Mouse (Mus musculus) stomach, embryonic 14.5 days (tissue): ENCODE measurements around the gene Meis2. TPM values are rescaled to one million over a fixed set of nuclear protein-coding genes. Genes with fewer than 3 reads are reported as not detected.

Source experiments
- ATAC-seq: fragments of 200-750 bp; cut with Nextera tagmentation; 2 replicates; pipeline ENCODE4 v1.8.0; 2017; ENCODE audit warnings: low read depth, moderate TSS enrichment; ENCODE audit not compliant: insufficient number of reproducible peaks, insufficient read depth, low FRiP score
- H3K27ac ChIP-seq: fragments of 300-500 bp; sonication (generic); 2 replicates; pipeline ENCODE4 v1.5.1; 2014; ENCODE audit warnings: mild to moderate bottlenecking, low read length, moderate library complexity, mixed read lengths
- H3K27me3 ChIP-seq: fragments of 300-500 bp; sonication (generic); 2 replicates; pipeline ENCODE4 v1.6.1; 2014; ENCODE audit warnings: low read length, control low read depth, mixed read lengths; ENCODE audit not compliant: control insufficient read depth, insufficient read depth
- H3K36me3 ChIP-seq: fragments of 300-500 bp; sonication (generic); 2 replicates; pipeline ENCODE4 v1.6.1; 2014; ENCODE audit warnings: mild to moderate bottlenecking, control low read depth, low read length, moderate library complexity, mixed read lengths; ENCODE audit not compliant: control insufficient read depth, insufficient read depth
- H3K4me1 ChIP-seq: fragments of 300-500 bp; sonication (generic); 2 replicates; pipeline ENCODE4 v1.6.1; 2014; ENCODE audit warnings: low read length, control low read depth, mixed read lengths; ENCODE audit not compliant: control insufficient read depth, insufficient read depth
- H3K4me2 ChIP-seq: fragments of 300-500 bp; sonication (generic); replicated peaks from 2 replicates; pipeline ENCODE4 v1.6.1; 2014; ENCODE audit warnings: low read depth, low read length, control low read depth
- H3K4me3 ChIP-seq: fragments of 300-500 bp; sonication (generic); 2 replicates; pipeline ENCODE4 v1.5.1; 2014; ENCODE audit warnings: low read depth, low read length, control low read depth
- H3K9ac ChIP-seq: fragments of 300-500 bp; sonication (generic); replicated peaks from 2 replicates; pipeline ENCODE4 v1.6.1; 2014; ENCODE audit warnings: low read depth, mild to moderate bottlenecking, control low read depth, low read length, moderate library complexity, mixed read lengths
- H3K9me3 ChIP-seq: fragments of 300-500 bp; sonication (generic); 2 replicates; pipeline ENCODE4 v1.6.1; 2016; ENCODE audit warnings: low read depth, low read length, control low read depth; ENCODE audit not compliant: control insufficient read depth
- WGBS: fragments of 180-500 bp; shearing (Covaris S2); extraction: QIAGEN DNeasy Blood & Tissue Kit; methylation state at CpG from one replicate; pipeline ENCODE4 v1.1.7; 2014; 5-methylcytosine and 5-hydroxymethylcytosine counted together
- polyA plus RNA-seq: library from polyadenylated mRNA; unstranded; fragments of >200 nt; fragmentation: Nextera tagmentation; extraction: Ambion mirVana; gene quantifications from 2 replicates; pipeline ENCODE4 v1.2.1, GENCODE M21; 2014

The Meis2 gene
- polyA plus RNA-seq, 1 experiment from 2014 or later: 85.0 TPM

DNA sequence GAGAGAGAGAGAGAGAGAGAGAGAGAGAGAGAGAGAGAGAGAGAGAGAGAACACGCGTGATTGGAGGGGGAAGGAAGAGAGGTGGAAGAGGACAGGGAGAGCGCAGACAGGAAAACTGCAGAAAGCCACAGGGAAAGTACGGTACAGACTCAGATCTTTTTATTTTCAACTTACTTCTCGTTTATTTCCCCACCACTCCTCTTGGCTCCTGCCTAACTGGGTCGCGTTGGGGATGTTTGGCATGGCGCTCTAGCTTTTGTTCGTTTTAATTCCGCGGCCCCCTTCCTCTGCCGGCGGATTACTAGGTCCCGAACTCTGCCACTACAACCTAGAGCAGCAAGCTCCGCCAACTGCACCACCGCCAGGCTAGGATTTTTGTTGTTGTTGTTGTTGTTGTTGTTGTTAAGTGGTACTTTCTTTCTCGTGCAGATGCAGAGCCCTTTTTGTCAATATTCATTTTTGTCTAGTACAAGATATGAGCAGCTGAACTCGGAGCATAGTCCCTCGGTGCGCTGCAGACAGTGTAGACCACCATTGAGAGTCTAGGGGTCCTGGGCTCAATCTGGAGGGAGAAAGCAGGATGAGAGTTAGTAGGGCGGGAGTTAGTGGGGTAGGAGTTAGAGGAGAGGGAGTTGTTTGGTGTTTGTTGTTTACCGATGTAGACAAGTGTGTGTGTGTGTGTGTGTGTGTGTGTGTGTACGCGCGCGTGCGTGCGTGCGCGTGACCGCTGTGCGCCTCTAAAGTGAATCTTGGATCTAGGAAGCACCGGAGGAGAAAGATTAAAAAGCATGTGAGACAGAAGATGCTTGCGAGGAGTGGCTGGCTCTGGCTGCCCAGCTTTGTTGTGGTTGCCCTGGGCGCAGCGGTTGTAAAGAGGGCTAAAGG is 660 bp upstream of the Meis2 start:
- no peaks in the 10 kb centered on the region for H3K9me3 ChIP-seq
- peak; percentile 3; the same call in 1 of the 2 replicates for ATAC-seq
- H3K27ac ChIP-seq: peak overlapping the region; percentile 100
- no peaks in the 10 kb centered on the region for H3K36me3 ChIP-seq
- under 1% methylated on average over 36 of the region's 36 CpGs for WGBS
- peak overlapping the region; percentile 83 for H3K4me3 ChIP-seq
- peak overlapping the region; percentile 87 for H3K9ac ChIP-seq
- no peaks in the 10 kb centered on the region for H3K27me3 ChIP-seq
- no peaks in the 10 kb centered on the region for H3K4me1 ChIP-seq
- peak overlapping the region; percentile 59 for H3K4me2 ChIP-seq

DNA sequence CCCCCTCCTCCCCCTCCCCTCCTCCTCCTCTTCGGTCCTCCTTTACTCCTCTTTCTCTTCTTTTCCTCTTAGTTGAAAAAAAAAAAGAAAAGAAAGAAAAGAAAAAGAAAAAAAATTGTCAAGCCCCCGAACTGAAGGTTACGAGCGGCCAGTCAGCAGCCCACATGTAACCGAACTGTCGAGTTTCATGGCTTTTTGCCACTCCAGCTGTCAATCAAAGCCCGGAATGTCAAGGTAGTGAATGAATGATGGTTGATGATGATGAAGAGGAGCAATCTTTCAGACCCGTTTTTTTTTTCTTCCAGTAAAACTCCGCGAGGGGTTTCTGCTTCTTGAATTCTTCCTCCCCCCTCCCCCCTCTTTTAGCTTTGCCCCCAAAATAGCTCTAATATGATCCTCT is 582 bp downstream of the Meis2 start:
- Histone ChIP-seq H3K4me2 (peak overlapping the region; percentile 59), H3K36me3 (no peaks in the 10 kb centered on the region; the same call in 1 of the 2 replicates), H3K9me3 (no peaks in the 10 kb centered on the region), H3K27me3 (no peaks in the 10 kb centered on the region), H3K4me3 (peak overlapping the region; percentile 83), H3K27ac (peak overlapping the region; percentile 100), H3K9ac (peak overlapping the region; percentile 98), H3K4me1 (no peaks in the 10 kb centered on the region; the same call in 1 of the 2 replicates)
- WGBS: 2% methylated on average over 10 of the region's 10 CpGs
- no peak for ATAC-seq

DNA sequence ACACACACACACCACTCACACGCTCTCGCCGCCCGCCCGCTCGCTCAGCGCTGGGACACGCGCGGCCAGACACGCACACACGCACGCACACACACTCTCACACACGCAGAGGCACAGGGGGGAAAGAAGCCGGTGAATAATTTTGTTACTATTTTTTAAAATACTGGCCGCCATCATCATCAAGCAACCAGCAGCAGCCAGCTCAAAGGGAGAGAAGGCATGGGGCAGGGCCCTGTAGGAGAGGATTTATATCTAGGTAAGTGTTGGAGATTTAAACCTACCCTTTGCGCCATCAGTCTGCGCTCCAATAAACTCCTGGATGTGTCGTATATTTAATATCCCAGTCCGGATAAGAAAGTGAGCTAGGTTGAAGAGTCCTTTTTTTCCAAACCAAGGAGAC is 1.1 kb downstream of the Meis2 start:
- 0% methylated on average over 20 of the region's 20 CpGs for WGBS
- H3K4me3 ChIP-seq: peak overlapping the region; percentile 83
- H3K9ac ChIP-seq: peak overlapping the region; percentile 98
- H3K36me3 ChIP-seq: no peaks in the 10 kb centered on the region; the same call in 1 of the 2 replicates
- peaks cover 2% of the 10 kb centered on the region; the same call in 1 of the 2 replicates for H3K4me1 ChIP-seq
- ATAC-seq: no peak
- H3K9me3 ChIP-seq: no peaks in the 10 kb centered on the region
- peak overlapping the region; percentile 59 for H3K4me2 ChIP-seq
- H3K27me3 ChIP-seq: no peaks in the 10 kb centered on the region
- peak overlapping the region; percentile 100 for H3K27ac ChIP-seq

DNA sequence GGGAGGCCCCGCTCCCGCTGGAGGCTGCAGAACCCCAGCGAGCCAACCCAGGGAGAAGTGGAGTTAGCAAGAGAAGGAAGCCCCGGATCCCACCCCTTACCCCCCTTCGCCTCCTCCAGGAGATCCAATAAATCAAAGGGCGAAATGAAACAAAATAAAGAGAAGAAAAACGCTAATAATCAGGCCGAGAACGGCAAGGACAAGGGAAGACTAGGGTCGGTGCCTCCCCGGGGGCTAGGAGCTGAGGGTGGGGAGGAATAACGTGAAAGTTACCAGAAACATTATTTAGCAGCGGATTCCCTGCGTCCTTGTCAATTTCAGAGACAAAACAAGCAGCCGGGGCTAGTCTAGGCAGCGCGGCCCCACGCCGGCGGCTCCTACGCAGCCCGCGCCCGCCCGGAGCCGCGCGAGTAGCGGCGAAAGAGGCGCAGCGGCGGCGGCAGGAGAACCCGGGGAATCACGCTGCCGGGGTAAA is 1.8 kb downstream of the Meis2 start:
- under 1% methylated on average over 34 of the region's 37 CpGs for WGBS
- H3K4me1 ChIP-seq: peaks cover 8% of the 10 kb centered on the region
- H3K4me3 ChIP-seq: peak overlapping the region; percentile 83
- H3K9ac ChIP-seq: peak overlapping the region; percentile 98
- ATAC-seq: no peak
- H3K9me3 ChIP-seq: no peaks in the 10 kb centered on the region
- H3K27me3 ChIP-seq: no peaks in the 10 kb centered on the region
- peaks cover 5% of the 10 kb centered on the region; the same call in 1 of the 2 replicates for H3K36me3 ChIP-seq
- peak overlapping the region; percentile 100 for H3K27ac ChIP-seq
- H3K4me2 ChIP-seq: peak overlapping the region; percentile 71

- peak overlapping the region; percentile 100 for H3K27ac ChIP-seq
- peak overlapping the region; percentile 83 for H3K4me3 ChIP-seq
- peak overlapping the region; percentile 98 for H3K9ac ChIP-seq
- H3K9me3 ChIP-seq: no peaks in the 10 kb centered on the region
- H3K4me1 ChIP-seq: peaks cover 14% of the 10 kb centered on the region
- H3K36me3 ChIP-seq: peaks cover 9% of the 10 kb centered on the region
- H3K4me2 ChIP-seq: peak overlapping the region; percentile 71
- ATAC-seq: no peak
- under 1% methylated on average over 36 of the region's 36 CpGs for WGBS
- H3K27me3 ChIP-seq: no peaks in the 10 kb centered on the region
Measured at GRCm38 (mm10) chr2:116062761-116063441, 2.7 kb downstream of the Meis2 start.

DNA sequence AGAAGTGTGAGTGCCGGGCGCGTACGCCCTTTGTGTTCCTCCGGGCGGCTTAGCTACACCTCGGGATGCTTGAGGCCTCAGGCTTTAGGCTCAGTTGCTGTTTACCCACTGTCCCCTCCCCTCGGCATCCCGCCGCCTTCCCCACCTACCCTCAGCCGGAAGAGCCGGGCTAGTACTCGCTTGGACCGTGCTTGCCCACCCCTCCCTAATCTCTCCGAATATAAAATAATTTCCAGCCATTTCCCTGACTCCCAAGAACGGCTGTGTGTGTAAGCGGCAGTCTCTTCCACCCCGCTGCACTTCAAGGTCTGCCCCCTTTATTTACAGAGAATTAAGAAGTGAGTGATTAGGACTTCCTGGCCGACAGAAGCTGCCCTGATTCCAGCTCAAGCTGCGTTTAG is 3.4 kb downstream of the Meis2 start:
- peak overlapping the region; percentile 71 for H3K4me2 ChIP-seq
- peak overlapping the region; percentile 98 for H3K9ac ChIP-seq
- H3K27ac ChIP-seq: peak overlapping the region; percentile 100
- peak overlapping the region; percentile 83 for H3K4me3 ChIP-seq
- no peaks in the 10 kb centered on the region for H3K9me3 ChIP-seq
- under 1% methylated on average over 20 of the region's 20 CpGs for WGBS
- H3K4me1 ChIP-seq: peaks cover 18% of the 10 kb centered on the region
- no peaks in the 10 kb centered on the region for H3K27me3 ChIP-seq
- peaks cover 16% of the 10 kb centered on the region for H3K36me3 ChIP-seq
- ATAC-seq: no peak

DNA sequence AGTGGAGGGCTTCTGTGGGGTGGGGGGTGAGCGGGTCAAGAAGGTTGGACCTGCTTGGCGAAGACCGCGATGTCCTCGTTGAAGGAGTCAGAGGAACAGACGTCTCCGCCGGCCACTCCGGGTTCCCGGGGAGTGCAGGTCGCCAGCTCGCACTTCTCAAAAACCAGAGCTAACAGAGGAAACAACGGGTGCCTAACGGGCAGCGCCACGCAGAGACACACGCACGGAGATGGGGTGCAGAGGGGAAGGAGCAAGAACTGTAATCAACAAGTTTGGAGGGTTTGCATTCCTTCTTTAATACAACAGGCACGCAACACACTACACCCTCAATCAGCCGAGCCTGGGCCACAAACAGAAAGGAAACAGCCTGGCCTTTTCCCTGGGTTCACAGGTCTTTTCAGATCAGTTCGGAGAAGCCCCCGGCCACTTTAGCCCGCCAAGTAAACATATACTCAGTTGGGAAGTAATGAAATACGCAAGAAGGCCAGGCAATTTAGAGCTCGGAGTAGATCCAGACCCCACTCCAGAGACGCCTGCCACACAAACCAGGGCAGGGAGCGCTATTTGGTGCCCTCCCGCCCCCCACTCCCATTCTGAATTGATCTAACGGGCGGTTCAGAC is 4.1 kb downstream of the Meis2 start:
- 1% methylated on average over 30 of the region's 30 CpGs for WGBS
- Histone ChIP-seq H3K4me3 (peak overlapping the region; percentile 83), H3K4me1 (peaks cover 18% of the 10 kb centered on the region), H3K9ac (peak overlapping the region; percentile 98), H3K36me3 (peaks cover 20% of the 10 kb centered on the region), H3K9me3 (no peaks in the 10 kb centered on the region), H3K27ac (peak overlapping the region; percentile 100), H3K4me2 (peak overlapping the region; percentile 71), H3K27me3 (no peaks in the 10 kb centered on the region)
- ATAC-seq: no peak
